Mouse (Mus musculus): ENCODE measurements around the gene Atp5d.

DNA sequence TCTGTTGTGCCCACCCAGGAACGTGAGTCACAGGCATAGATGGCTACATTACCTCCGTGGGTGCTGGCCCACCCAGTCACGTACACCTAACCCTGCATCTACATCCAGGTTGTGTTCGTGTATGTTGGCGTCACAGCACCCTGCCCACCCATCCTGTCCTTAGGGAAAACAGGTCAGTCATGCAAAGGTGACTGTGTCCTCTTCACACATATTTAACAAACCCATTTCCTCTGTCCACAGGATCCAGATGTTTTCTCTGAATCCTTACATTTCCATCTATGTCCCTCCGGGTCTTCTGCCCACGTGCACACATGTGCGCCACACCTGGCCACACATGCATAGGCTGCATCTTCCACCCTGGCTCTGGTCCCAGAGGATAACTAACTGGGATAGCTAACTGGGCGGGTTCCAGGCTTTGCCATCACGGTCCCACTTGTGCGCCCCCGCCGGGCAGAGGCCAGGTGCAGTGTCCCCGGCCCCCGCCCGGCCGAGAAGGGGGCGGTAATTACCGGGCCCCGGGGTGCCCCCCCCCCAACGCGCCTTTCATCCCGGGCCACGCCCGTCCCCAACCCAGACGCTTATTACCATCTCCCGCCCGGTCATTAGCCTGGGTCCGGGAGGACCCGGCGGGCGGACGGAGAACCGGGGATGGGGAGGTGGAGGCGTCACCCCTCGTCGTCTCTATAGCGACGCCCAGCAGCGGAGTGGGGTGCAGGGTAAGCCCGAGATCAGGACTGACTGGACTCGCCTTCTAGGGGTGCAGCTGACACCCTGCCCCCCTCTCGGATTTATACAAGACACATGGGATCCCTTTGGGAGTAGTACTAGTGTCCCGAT is 25.9 kb downstream of the Atp5d start:
- TF ChIP-seq CTCF (IDR thresholded peaks at IDR 0.05; ENCODE audit: borderline replicate concordance, extremely low read depth, insufficient read depth, insufficient read length): no peak
- TF ChIP-seq POLR2A (IDR thresholded peaks at IDR 0.05; ENCODE audit: borderline replicate concordance, extremely low read depth, insufficient read depth, insufficient read length, poor library complexity, severe bottlenecking): no peak

All from brain, embryonic 14.5 days (tissue).